Mouse (Mus musculus): ENCODE results near the gene Fbxl14. TPM values are rescaled to one million over a fixed set of nuclear protein-coding genes. Genes with fewer than 3 reads are reported as not detected.

The Fbxl14 gene
- polyA plus RNA-seq, 1 experiment, result 21.5 TPM

GRCm38 (mm10) chr6:119505525-119506225, 26.2 kb downstream of the Fbxl14 start:
- Histone ChIP-seq H3K4me1 (ENCODE audit: control insufficient read depth, insufficient read depth, low read length) (no peaks in the 10 kb centered on the region), H3K4me3 (ENCODE audit: insufficient read depth, low read length) (no peak overlapping the region)
- TF ChIP-seq POLR2A (IDR thresholded peaks at IDR 0.05; ENCODE audit: low read depth, low read length) (no peak), CTCF (IDR thresholded peaks at IDR 0.05; ENCODE audit: borderline replicate concordance, insufficient read depth, low read length) (no peak)

DNA sequence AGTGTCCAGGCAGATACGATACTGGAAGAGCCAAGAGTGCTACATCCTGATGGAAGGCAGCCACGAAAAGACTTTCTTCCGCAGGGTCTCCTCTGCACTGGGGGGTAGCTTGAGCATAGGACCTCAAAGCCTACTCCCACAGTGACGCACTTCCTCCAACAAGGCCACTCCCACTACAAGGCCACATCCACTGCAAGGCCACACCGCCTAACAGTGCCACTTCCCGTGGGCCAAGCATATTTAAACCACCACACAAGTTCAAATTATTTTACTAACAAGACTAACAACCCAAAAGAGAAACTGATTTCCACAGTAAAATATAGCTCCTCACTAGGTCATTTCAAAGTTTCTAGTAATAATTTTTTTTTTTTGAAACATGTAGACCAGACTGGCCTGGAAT, 28.8 kb downstream of the Fbxl14 start:
- TF ChIP-seq POLR2A (IDR thresholded peaks at IDR 0.05; ENCODE audit: low read depth, low read length) (no peak), CTCF (IDR thresholded peaks at IDR 0.05; ENCODE audit: borderline replicate concordance, insufficient read depth, low read length) (no peak)
- Histone ChIP-seq H3K4me1 (ENCODE audit: control insufficient read depth, insufficient read depth, low read length) (no peaks in the 10 kb centered on the region), H3K27ac (ENCODE audit: insufficient read depth, low read length) (no peak overlapping the region), H3K4me3 (ENCODE audit: insufficient read depth, low read length) (no peak overlapping the region)

More at GRCm38 (mm10) chr6:119505525-119506225, 26.2 kb downstream of the Fbxl14 start:
- H3K27ac ChIP-seq (ENCODE audit: insufficient read depth, low read length), result no peak overlapping the region

DNA sequence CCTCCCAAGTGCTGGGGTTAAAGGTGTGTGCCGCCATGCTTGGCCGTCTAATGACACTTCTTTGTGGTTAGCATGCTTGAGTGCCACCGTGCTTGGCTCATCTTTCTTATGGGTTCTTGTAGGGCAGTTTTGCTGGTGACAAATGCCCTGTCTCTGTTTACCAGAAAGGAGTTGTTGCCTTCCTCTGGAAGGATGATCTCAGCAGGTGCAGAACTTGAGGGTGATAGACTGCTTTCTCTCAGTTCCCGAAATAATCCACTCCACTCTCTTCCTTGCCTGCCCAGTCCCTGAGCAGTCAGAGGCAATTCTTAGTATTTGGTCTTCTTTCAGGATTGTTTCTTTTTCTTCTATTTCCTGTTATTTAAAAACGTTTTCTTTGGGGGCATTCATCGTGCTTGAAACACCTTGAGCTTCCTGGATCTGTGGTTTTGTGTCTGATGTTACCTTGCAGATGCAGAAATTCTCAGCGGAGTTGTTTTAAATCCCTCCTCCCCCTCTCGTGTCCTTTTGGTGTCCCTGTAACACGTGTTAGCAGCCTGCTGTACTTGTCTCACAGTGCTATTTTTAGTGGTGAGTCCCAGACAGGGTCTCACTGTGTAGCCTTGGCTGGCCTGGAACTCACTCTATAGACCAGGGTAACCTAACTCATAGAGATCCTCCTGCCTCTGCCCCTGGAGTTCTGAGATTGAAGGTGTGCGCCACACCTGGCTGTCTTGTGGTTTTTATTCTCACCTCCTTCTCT, 29.3 kb downstream of the Fbxl14 start:
- no peak for TF ChIP-seq POLR2A (IDR thresholded peaks at IDR 0.05; ENCODE audit: low read depth, low read length)
- no peak for TF ChIP-seq CTCF (IDR thresholded peaks at IDR 0.05; ENCODE audit: borderline replicate concordance, insufficient read depth, low read length)
- Histone ChIP-seq H3K4me1 (ENCODE audit: control insufficient read depth, insufficient read depth, low read length) (0 out of 2 replicates have a peak, but pooled peaks cover 4% of the 10 kb centered on the region), H3K4me3 (ENCODE audit: insufficient read depth, low read length) (no peak overlapping the region), H3K27ac (ENCODE audit: insufficient read depth, low read length) (no peak overlapping the region)

- Histone ChIP-seq H3K4me3 (ENCODE audit: insufficient read depth, low read length) (no peak overlapping the region), H3K27ac (ENCODE audit: insufficient read depth, low read length) (no peak overlapping the region), H3K4me1 (ENCODE audit: control insufficient read depth, insufficient read depth, low read length) (0 out of 2 replicates have a peak, but pooled peaks cover 4% of the 10 kb centered on the region)
- no peak for TF ChIP-seq POLR2A (IDR thresholded peaks at IDR 0.05; ENCODE audit: low read depth, low read length)
- no peak for TF ChIP-seq CTCF (IDR thresholded peaks at IDR 0.05; ENCODE audit: borderline replicate concordance, insufficient read depth, low read length)
Observed at GRCm38 (mm10) chr6:119509437-119510037, 30.1 kb downstream of the Fbxl14 start.

DNA sequence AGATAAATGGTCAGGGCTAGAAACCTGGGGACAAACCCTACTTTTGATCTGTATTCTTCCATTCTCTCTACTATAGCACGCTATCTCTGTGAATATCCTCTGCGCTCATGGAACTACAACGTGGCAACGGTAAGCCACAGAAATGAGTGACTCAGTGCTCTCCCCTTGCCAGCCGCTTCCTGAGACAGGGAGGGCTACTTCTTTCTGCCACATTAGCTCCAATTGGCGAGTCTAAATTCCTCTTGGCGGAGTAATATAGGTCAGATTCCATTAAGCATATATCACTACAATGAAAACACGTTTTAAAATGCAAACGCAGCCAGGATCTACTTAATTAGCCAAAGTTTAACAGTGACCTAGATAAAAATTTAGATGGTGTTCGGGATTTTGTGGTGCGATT, 33.2 kb downstream of the Fbxl14 start:
- H3K27ac ChIP-seq (ENCODE audit: insufficient read depth, low read length), result peak overlapping the region; percentile 80
- H3K4me1 ChIP-seq (ENCODE audit: control insufficient read depth, insufficient read depth, low read length), result 0 out of 2 replicates have a peak, but pooled peaks cover 4% of the 10 kb centered on the region
- TF ChIP-seq POLR2A (IDR thresholded peaks at IDR 0.05; ENCODE audit: low read depth, low read length), result no peak
- no peak for TF ChIP-seq CTCF (IDR thresholded peaks at IDR 0.05; ENCODE audit: borderline replicate concordance, insufficient read depth, low read length)
- no peak overlapping the region for H3K4me3 ChIP-seq (ENCODE audit: insufficient read depth, low read length)

DNA sequence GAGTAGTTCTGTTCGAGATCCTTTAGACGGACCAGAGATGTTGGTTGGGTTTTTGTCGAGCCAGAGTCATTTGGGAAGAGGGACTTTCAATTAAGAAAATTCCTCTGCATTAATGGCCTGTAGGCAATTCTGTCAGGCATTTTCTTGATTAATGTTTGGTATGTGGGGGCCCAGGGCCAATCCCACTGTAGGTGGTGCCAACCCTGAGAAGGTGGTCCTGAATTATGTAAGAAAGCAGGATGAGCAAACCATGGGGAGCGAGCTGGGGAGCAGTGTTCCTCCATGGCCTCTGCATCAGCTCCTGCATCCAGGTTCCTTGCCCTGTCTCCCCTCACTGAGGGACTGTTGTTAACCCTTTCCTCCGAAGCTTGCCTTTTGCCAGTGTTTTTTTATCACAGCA, 34.0 kb downstream of the Fbxl14 start:
- TF ChIP-seq CTCF (IDR thresholded peaks at IDR 0.05; ENCODE audit: borderline replicate concordance, insufficient read depth, low read length) (no peak), POLR2A (IDR thresholded peaks at IDR 0.05; ENCODE audit: low read depth, low read length) (no peak)
- 0 out of 2 replicates have a peak, but pooled peaks cover 4% of the 10 kb centered on the region for H3K4me1 ChIP-seq (ENCODE audit: control insufficient read depth, insufficient read depth, low read length)
- peak overlapping the region; percentile 75 for H3K27ac ChIP-seq (ENCODE audit: insufficient read depth, low read length)
- no peak overlapping the region for H3K4me3 ChIP-seq (ENCODE audit: insufficient read depth, low read length)

GRCm38 (mm10) chr6:119514085-119514484, 34.6 kb downstream of the Fbxl14 start:
- 0 out of 2 replicates have a peak, but pooled peaks cover 4% of the 10 kb centered on the region for H3K4me1 ChIP-seq (ENCODE audit: control insufficient read depth, insufficient read depth, low read length)
- H3K27ac ChIP-seq (ENCODE audit: insufficient read depth, low read length), result no peak overlapping the region
- TF ChIP-seq POLR2A (IDR thresholded peaks at IDR 0.05; ENCODE audit: low read depth, low read length) (no peak), CTCF (IDR thresholded peaks at IDR 0.05; ENCODE audit: borderline replicate concordance, insufficient read depth, low read length) (no peak)
- H3K4me3 ChIP-seq (ENCODE audit: insufficient read depth, low read length), result no peak overlapping the region

DNA sequence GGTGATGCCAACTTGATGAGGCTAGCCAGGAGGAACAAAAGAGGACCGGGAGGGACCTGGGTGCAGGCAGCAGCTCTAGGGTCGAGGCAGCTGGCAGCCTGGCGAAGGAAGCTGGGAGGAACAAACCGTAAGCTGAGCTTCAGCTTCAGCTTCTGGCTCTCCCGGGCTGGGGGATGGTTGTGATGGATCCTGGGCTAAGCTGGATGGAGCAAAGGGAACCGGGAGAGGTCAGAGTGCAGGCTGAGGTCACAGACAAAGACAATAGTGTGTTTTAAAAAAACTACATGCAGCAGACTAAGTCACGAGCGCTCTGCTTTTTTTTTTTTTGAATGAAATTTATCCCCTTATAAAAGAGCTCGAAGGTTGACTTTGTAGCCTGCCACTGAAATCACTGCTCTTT, 41.3 kb downstream of the Fbxl14 start:
- TF ChIP-seq POLR2A (IDR thresholded peaks at IDR 0.05; ENCODE audit: low read depth, low read length) (no peak), CTCF (IDR thresholded peaks at IDR 0.05; ENCODE audit: borderline replicate concordance, insufficient read depth, low read length) (no peak)
- Histone ChIP-seq H3K27ac (ENCODE audit: insufficient read depth, low read length) (no peak overlapping the region), H3K4me3 (ENCODE audit: insufficient read depth, low read length) (no peak overlapping the region), H3K4me1 (ENCODE audit: control insufficient read depth, insufficient read depth, low read length) (no peaks in the 10 kb centered on the region; the same call in 1 of the 2 replicates)

GRCm38 (mm10) chr6:119521482-119521900, 42.0 kb downstream of the Fbxl14 start:
- Histone ChIP-seq H3K4me1 (ENCODE audit: control insufficient read depth, insufficient read depth, low read length) (no peaks in the 10 kb centered on the region; the same call in 1 of the 2 replicates), H3K27ac (ENCODE audit: insufficient read depth, low read length) (no peak overlapping the region), H3K4me3 (ENCODE audit: insufficient read depth, low read length) (no peak overlapping the region)
- no peak for TF ChIP-seq POLR2A (IDR thresholded peaks at IDR 0.05; ENCODE audit: low read depth, low read length)
